Mouse (Mus musculus): ENCODE data around the gene Tex52.

Tex52 gene

GRCm38 (mm10) chr6:128429300-128429699 is 54.0 kb downstream of the Tex52 start:
- DNase-seq (ENCODE audit: low read depth, low spot score) = no peak

DNA sequence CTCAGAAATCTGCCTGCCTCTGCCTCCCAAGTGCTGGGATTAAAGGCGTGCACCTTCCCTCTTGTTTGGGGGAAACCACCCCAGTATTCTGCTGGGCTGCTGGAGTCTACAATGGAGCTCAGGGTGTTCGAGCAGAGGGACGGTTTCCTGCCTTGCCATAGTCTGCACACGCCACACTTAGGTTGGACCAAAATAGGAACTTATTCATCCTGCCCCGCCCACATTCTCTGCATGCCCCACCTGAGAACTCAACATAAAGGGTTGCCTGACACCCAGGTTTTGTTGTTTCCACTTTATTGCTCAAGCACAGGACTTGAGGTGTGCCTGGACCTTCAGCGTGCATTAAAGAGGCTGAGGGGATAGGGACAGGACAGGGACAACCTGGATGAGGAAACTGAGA is 54.6 kb downstream of the Tex52 start:
- DNase-seq (ENCODE audit: low read depth, low spot score) = no peak

DNA sequence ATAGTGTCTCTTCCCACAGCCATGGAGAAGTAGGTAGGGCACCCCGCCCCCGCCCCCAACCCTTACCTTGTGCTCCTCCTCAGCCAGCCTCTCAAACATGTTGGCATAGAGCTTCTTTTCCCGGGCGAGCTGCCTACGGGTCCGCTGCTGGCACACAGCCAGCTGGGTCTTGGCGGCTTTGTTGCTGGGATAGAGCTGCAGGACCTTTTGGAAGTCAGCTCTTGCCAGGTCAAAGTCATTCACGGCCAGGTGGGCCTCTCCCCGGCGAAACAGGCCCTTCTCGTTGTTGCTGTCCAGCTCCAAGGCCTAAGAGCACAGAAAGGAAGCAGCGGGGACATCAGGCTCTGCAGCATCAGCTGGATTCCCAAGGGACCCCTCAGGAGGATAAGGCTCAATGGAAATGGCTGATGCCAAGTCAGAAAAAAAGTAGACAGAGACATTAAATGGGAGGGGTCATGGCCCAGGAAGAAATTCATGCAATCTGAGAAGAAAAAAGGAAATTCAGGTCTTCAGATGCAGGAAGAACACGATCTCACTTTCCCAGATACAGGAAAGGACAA is 57.2 kb downstream of the Tex52 start:
- DNase-seq (ENCODE audit: low read depth, low spot score) = no peak

- DNase-seq (ENCODE audit: low read depth, low spot score) = no peak
Observed at GRCm38 (mm10) chr6:128433566-128433965, 58.3 kb downstream of the Tex52 start.
